Mouse (Mus musculus) heart, adult 2 months (tissue): ENCODE measurements around the gene Btbd11. TPM values are rescaled to one million over a fixed set of nuclear protein-coding genes. Genes with fewer than 3 reads are reported as not detected.

Source experiments
- DNase-seq, 2 experiments: peaks; one replicate each; pipeline ENCODE4 v3.0.0; 2021
- H3K27ac ChIP-seq: fragments of 200-600 bp; 2 replicates; pipeline ENCODE4 v1.8.1; 2022
- H3K27me3 ChIP-seq: fragments of 200-500 bp; 2 replicates; pipeline ENCODE4 v1.6.1; 2012; ENCODE audit warnings: mild to moderate bottlenecking, low read length, inconsistent platforms, mixed read lengths; ENCODE audit not compliant: control insufficient read depth, insufficient read depth
- H3K36me3 ChIP-seq: fragments of 200-500 bp; 2 replicates; pipeline ENCODE4 v1.6.1; 2012; ENCODE audit warnings: low read length, inconsistent platforms; ENCODE audit not compliant: control insufficient read depth, insufficient read depth
- H3K4me1 ChIP-seq: fragments of 200-500 bp; 2 replicates; pipeline ENCODE4 v1.6.1; 2011; ENCODE audit warnings: low read length; ENCODE audit not compliant: control insufficient read depth, insufficient read depth
- H3K4me3 ChIP-seq: fragments of 200-600 bp; 2 replicates; pipeline ENCODE4 v1.8.1; 2022
- H3K79me2 ChIP-seq: fragments of 200-500 bp; replicated peaks from 2 replicates; pipeline ENCODE4 v1.6.1; 2012; ENCODE audit warnings: mild to moderate bottlenecking, inconsistent platforms, low read length, moderate library complexity, mixed read lengths; ENCODE audit not compliant: control insufficient read depth, insufficient read depth
- H3K9ac ChIP-seq: fragments of 200-500 bp; 2 replicates; pipeline ENCODE4 v1.6.1; 2012; ENCODE audit warnings: low read depth, mild to moderate bottlenecking, control low read depth, inconsistent platforms, low read length, mixed read lengths
- CTCF ChIP-seq: fragments of 200-600 bp; IDR thresholded peaks from 2 replicates; pipeline ENCODE4 v1.8.1; 2022; ENCODE audit warnings: antibody characterized with exemption, mild to moderate bottlenecking, moderate library complexity
- EP300 ChIP-seq: fragments of 200-500 bp; IDR thresholded peaks from 2 replicates; pipeline ENCODE4 v1.6.1; 2011; ENCODE audit warnings: low read depth, low read length, control low read depth; ENCODE audit not compliant: insufficient read depth
- POLR2A ChIP-seq: fragments of 200-500 bp; IDR thresholded peaks from 2 replicates; pipeline ENCODE4 v1.6.1; 2011; ENCODE audit warnings: mild to moderate bottlenecking, low read depth, low read length, control low read depth; ENCODE audit not compliant: insufficient read depth
- WGBS: fragments of 180-500 bp; shearing (Covaris S2); methylation state at CpG from one replicate; pipeline ENCODE4 v1.1.7; 2018; 5-methylcytosine and 5-hydroxymethylcytosine counted together
- intact Hi-C: fragments of 180-260 bp; cut with DNase I; formaldehyde crosslinking; loops from one replicate; pipeline ENCODE4 v1.15.1; 2025
- polyA plus RNA-seq: library from polyadenylated mRNA; depleted of rRNA; stranded (reverse); fragments of >200 nt; gene quantifications from 2 replicates; pipeline ENCODE4 v1.2.3, GENCODE M21; 2012
- total RNA-seq, 2 experiments: library from RNA; stranded (reverse); gene quantifications; 2 replicates each; pipeline ENCODE4 v1.2.3; 2021

The Btbd11 gene
- total and polyA plus RNA-seq, 3 experiments = 1.4 to 2.7 (median 1.8) TPM

DNA sequence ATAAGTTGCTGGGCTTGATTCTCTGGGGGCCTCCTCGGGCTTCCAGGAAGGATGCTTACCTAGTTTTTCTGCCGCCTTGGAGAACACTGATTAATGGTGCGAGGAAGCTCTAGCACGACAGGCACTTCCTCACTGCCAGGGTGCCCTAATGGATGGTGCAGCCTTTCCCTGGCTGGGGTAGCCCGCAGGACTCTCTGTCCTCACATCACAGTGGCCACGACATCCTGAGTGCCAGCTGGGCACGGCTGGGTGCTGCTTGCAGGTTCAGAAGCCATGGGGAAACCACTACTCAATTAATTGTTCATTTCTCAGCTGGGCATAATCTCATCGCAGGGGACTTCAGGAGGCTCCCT, 79.8 kb downstream of the Btbd11 start:
- no peak overlapping the region for H3K27ac ChIP-seq
- H3K4me3 ChIP-seq = no peak overlapping the region
- no peak for DNase-seq
- intact Hi-C loops = no loop called here
- TF ChIP-seq CTCF = no peak
- no peak for TF ChIP-seq POLR2A
- TF ChIP-seq EP300 = no peak
- H3K36me3 ChIP-seq = no peaks in the 10 kb centered on the region
- H3K4me1 ChIP-seq = no peaks in the 10 kb centered on the region; the same call in 1 of the 2 replicates
- no peak overlapping the region for H3K9ac ChIP-seq
- H3K27me3 ChIP-seq = no peaks in the 10 kb centered on the region
- 50% methylated on average over 8 of the region's 8 CpGs for WGBS
- H3K79me2 ChIP-seq = no peaks in the 10 kb centered on the region

- intact Hi-C loops = no loop called here
- Histone ChIP-seq H3K4me3 (no peak overlapping the region), H3K79me2 (no peaks in the 10 kb centered on the region), H3K27me3 (no peaks in the 10 kb centered on the region), H3K9ac (no peak overlapping the region), H3K36me3 (no peaks in the 10 kb centered on the region), H3K4me1 (no peaks in the 10 kb centered on the region; the same call in 1 of the 2 replicates), H3K27ac (no peak overlapping the region)
- 43% methylated on average over 7 of the region's 7 CpGs for WGBS
- TF ChIP-seq CTCF = no peak
- no peak for TF ChIP-seq EP300
- no peak for TF ChIP-seq POLR2A
- no peak for DNase-seq
Observed at GRCm38 (mm10) chr10:85467393-85467792, 80.8 kb downstream of the Btbd11 start.

GRCm38 (mm10) chr10:85468527-85468926, 81.9 kb downstream of the Btbd11 start:
- WGBS = 89% methylated on average over 4 of the region's 4 CpGs
- intact Hi-C loops = no loop called here
- no peak overlapping the region for H3K4me3 ChIP-seq
- H3K9ac ChIP-seq = no peak overlapping the region
- TF ChIP-seq POLR2A (no peak), EP300 (no peak), CTCF (no peak)
- no peaks in the 10 kb centered on the region for H3K27me3 ChIP-seq
- no peaks in the 10 kb centered on the region for H3K36me3 ChIP-seq
- DNase-seq = no peak
- no peaks in the 10 kb centered on the region; the same call in 1 of the 2 replicates for H3K4me1 ChIP-seq
- H3K27ac ChIP-seq = no peak overlapping the region
- no peaks in the 10 kb centered on the region for H3K79me2 ChIP-seq

- TF ChIP-seq POLR2A (no peak), EP300 (no peak), CTCF (no peak)
- no peaks in the 10 kb centered on the region for H3K79me2 ChIP-seq
- H3K4me3 ChIP-seq = no peak overlapping the region
- 70% methylated on average over 5 of the region's 5 CpGs for WGBS
- no peaks in the 10 kb centered on the region for H3K27me3 ChIP-seq
- DNase-seq = no peak
- intact Hi-C loops = no loop called here
- H3K4me1 ChIP-seq = no peaks in the 10 kb centered on the region; the same call in 1 of the 2 replicates
- H3K9ac ChIP-seq = no peak overlapping the region
- no peaks in the 10 kb centered on the region for H3K36me3 ChIP-seq
- H3K27ac ChIP-seq = no peak overlapping the region
Observed at GRCm38 (mm10) chr10:85469341-85469740, 82.7 kb downstream of the Btbd11 start.

DNA sequence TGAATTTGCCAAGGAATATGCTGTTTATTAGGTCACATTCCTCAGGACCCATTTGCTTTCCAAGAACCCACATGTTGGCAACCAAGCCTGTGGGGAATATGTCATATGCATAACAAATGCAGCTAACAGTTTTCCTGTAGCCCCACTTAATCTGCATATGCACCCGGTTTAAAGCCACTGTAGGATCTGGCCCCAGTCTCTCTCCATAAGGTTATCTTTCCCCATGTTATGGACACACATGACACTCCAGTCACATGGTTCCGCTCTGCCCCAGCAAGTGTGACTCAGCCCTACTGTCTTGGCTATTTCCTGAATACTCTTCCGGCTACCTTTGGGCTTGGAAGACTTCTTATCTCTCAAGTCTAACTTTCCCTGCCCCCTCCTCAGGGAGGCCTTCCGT, 86.7 kb downstream of the Btbd11 start:
- Histone ChIP-seq H3K79me2 (no peaks in the 10 kb centered on the region), H3K36me3 (no peaks in the 10 kb centered on the region), H3K4me1 (no peaks in the 10 kb centered on the region; the same call in 1 of the 2 replicates), H3K27ac (no peak overlapping the region), H3K9ac (no peak overlapping the region), H3K27me3 (no peaks in the 10 kb centered on the region), H3K4me3 (no peak overlapping the region)
- intact Hi-C loops = loop anchor here (5.0 kb wide), 1 partner anchor 134 kb away; no protein-coding TSS in a partner anchor
- WGBS = 49% methylated on average over 4 of the region's 4 CpGs
- TF ChIP-seq CTCF (no peak), POLR2A (no peak), EP300 (no peak)
- no peak for DNase-seq

- H3K4me3 ChIP-seq = no peak overlapping the region
- no peaks in the 10 kb centered on the region for H3K79me2 ChIP-seq
- DNase-seq = no peak
- intact Hi-C loops = loop anchor here (5.0 kb wide), 1 partner anchor 133 kb away; no protein-coding TSS in a partner anchor
- H3K36me3 ChIP-seq = no peaks in the 10 kb centered on the region
- H3K9ac ChIP-seq = no peak overlapping the region
- no peak overlapping the region for H3K27ac ChIP-seq
- WGBS = 62% methylated on average over 3 of the region's 3 CpGs
- no peaks in the 10 kb centered on the region for H3K27me3 ChIP-seq
- no peaks in the 10 kb centered on the region; the same call in 1 of the 2 replicates for H3K4me1 ChIP-seq
- TF ChIP-seq EP300 (no peak), POLR2A (no peak), CTCF (no peak)
Observed at GRCm38 (mm10) chr10:85473871-85474270, 87.3 kb downstream of the Btbd11 start.
